Mouse (Mus musculus): ENCODE results near the gene Asb1. TPM values are rescaled to one million over a fixed set of nuclear protein-coding genes. Genes with fewer than 3 reads are reported as not detected.

Gene Asb1
- polyA plus RNA-seq, 1 experiment from 2014 or later = 20.9 TPM

DNA sequence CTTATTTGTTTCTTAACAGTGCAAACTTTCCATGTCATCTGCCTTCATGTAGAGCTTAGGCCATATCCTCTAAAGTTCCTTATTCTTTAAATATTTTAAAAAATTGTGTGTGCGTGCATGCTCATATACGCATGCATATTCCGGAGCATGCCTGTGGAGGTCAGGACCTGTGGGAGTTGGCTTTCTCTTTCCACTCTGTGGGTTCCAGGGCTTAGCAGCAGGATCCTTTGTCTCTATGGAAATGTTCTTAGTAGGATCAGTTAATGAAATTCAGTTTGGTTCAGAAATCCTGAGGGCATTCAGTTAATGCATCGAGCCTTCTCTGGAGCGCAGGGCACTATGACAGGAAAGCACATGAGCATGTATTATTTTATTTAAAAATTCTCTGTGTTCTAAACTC is 7.2 kb downstream of the Asb1 start:
- Histone ChIP-seq H3K27me3 (replicated peaks) (no peaks in the 10 kb centered on the region), H3K27ac (no peak overlapping the region), H3K36me3 (peaks cover 83% of the 10 kb centered on the region), H3K4me2 (no peak overlapping the region), H3K4me3 (no peak overlapping the region), H3K4me1 (peaks cover 67% of the 10 kb centered on the region), H3K9ac (no peak overlapping the region), H3K9me3 (replicated peaks) (no peaks in the 10 kb centered on the region)
- no peak for ATAC-seq
- 95% methylated on average over 5 of the region's 5 CpGs for WGBS (ENCODE audit: insufficient replicate concordance)

DNA sequence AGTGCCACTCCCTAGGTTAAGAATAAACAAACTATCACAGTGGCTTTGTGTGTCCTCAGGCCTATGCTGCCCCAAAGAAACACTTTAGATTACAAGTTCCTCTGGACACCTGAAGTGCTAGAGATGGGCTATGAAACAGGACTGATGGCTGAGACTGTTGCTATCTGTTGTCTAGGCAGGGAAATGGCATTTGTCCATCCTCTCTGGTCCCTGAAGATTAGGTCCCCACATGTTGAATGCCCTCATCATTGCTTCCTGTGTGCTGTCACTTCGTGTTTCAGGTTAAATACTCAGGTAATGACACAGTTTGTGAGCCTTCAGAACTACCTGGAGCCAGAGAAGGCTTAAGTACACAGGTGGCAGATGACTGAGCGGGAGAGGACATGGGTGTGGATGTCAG is 8.7 kb downstream of the Asb1 start:
- H3K9me3 ChIP-seq (replicated peaks) = no peaks in the 10 kb centered on the region
- no peak for ATAC-seq
- H3K36me3 ChIP-seq = peaks cover 95% of the 10 kb centered on the region

DNA sequence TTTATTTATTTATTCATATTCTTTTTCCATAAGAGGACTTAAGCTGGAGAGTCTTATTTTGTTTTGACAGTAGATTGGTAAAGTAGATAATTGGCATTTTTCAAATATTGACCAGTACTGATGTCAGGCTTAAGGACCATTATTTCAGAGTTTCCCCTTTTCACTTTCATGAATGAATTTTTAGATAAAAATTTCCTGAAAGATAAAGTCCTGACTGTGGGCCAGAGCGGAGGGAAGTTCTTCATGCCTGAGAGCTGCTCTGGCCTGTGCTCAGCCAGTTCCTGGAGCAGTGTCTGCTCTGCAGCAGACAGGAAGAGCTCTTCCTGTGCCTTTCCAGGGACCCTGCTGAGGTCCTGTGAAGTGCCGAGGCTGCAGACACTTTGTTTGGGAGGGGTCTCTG is 16.8 kb downstream of the Asb1 start:
- Histone ChIP-seq H3K27ac (no peak overlapping the region), H3K9ac (no peak overlapping the region), H3K4me1 (no peaks in the 10 kb centered on the region), H3K27me3 (replicated peaks) (no peaks in the 10 kb centered on the region), H3K36me3 (peaks cover 77% of the 10 kb centered on the region), H3K4me2 (no peak overlapping the region), H3K4me3 (no peak overlapping the region), H3K9me3 (replicated peaks) (no peaks in the 10 kb centered on the region)
- 69% methylated on average over 2 of the region's 2 CpGs for WGBS (ENCODE audit: insufficient replicate concordance)
- no peak for ATAC-seq

More for the DNA sequence above, 8.7 kb downstream of the Asb1 start:
- Histone ChIP-seq H3K9ac (no peak overlapping the region), H3K27ac (peak overlapping the region; percentile 24; the same call in 1 of the 2 replicates), H3K4me3 (no peak overlapping the region), H3K4me2 (no peak overlapping the region), H3K27me3 (replicated peaks) (no peaks in the 10 kb centered on the region), H3K4me1 (peaks cover 56% of the 10 kb centered on the region)
- 53% methylated on average over 2 of the region's 2 CpGs for WGBS (ENCODE audit: insufficient replicate concordance)

DNA sequence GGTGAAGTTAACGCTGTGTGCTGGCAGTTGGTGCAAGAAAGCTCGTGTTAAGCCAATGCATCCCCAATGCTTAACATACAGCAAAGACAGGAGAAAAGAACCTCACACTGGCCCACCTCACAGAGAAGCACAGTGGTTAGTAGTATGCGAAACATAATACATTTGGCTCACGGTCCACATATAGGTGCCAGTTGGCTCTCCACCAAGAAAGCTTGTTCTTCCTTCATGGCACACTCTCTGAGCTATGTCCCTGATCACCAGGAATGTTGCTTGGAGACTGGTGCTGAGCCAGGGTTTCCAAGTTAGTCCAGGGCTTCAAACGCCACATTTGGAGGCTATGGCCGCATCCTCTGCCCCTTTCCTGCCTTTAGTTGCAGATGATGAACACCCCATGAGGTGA is 20.9 kb downstream of the Asb1 start:
- H3K27me3 ChIP-seq (replicated peaks) = peaks cover 10% of the 10 kb centered on the region; the same call in 1 of the 2 replicates
- H3K9me3 ChIP-seq (replicated peaks) = no peaks in the 10 kb centered on the region
- no peaks in the 10 kb centered on the region for H3K4me1 ChIP-seq
- 74% methylated on average over 6 of the region's 6 CpGs for WGBS (ENCODE audit: insufficient replicate concordance)
- no peak overlapping the region for H3K27ac ChIP-seq
- no peak overlapping the region for H3K4me3 ChIP-seq
- H3K4me2 ChIP-seq = no peak overlapping the region
- ATAC-seq = no peak
- H3K9ac ChIP-seq = no peak overlapping the region
- H3K36me3 ChIP-seq = peaks cover 37% of the 10 kb centered on the region

DNA sequence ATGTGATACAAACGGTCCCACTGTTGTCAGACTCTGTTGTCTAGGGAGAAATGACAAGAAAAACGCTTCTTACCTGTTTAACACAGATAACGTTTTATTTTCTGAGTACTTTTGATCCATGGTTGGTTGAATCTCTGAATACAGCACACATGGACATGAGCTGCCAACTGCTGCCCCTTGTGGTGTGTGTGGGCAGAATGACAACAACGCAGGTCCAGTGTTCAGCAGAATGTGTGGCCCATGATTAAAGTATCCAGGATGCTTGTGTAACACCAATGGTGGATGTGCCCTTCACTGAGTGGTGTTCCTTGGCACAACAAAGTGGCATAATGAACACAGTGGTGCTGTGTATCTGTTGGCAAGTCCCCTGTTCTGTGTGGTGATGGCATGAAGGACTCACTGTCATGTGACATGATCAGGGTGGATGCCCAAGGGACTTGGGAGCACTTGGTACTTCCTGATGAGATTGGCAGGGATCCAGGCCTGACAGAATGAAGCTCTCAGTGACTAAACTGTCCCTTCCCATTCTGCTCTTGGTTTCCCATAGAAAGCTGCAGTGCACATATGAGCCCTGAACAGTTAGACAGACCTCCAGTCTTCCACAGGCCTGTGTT is 22.7 kb downstream of the Asb1 start:
- no peaks in the 10 kb centered on the region for H3K9me3 ChIP-seq (replicated peaks)
- H3K27ac ChIP-seq = no peak overlapping the region
- no peak overlapping the region for H3K4me2 ChIP-seq
- no peak for ATAC-seq
- WGBS (ENCODE audit: insufficient replicate concordance) = 70% methylated on average over 4 of the region's 4 CpGs
- H3K27me3 ChIP-seq (replicated peaks) = peaks cover 10% of the 10 kb centered on the region; the same call in 1 of the 2 replicates
- peaks cover 21% of the 10 kb centered on the region for H3K36me3 ChIP-seq
- H3K9ac ChIP-seq = no peak overlapping the region
- no peaks in the 10 kb centered on the region for H3K4me1 ChIP-seq
- H3K4me3 ChIP-seq = no peak overlapping the region

DNA sequence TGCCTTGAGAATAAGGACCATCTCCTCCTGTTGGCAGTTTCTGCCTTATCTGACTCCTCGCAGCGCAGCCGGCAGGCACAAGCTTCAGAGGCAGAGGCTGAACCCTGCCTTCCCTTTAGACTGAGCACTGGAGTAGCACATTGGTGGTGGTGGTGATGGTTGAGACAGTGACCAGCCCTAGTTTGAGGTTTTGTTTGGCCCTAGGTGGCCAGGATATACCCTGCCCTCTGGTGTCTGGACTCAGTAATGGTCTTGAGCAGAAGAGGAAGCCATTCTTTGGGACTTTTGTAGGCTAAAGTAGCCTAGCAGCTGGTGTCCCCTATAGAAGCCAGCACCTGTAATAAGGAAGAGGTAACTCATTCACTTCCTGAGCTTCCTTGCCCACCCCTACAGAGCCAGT is 23.7 kb downstream of the Asb1 start:
- Histone ChIP-seq H3K9me3 (replicated peaks) (no peaks in the 10 kb centered on the region), H3K9ac (no peak overlapping the region), H3K4me2 (no peak overlapping the region), H3K4me1 (no peaks in the 10 kb centered on the region), H3K36me3 (peaks cover 12% of the 10 kb centered on the region), H3K27me3 (replicated peaks) (peaks cover 10% of the 10 kb centered on the region; the same call in 1 of the 2 replicates), H3K27ac (no peak overlapping the region), H3K4me3 (no peak overlapping the region)
- WGBS (ENCODE audit: insufficient replicate concordance) = 33% methylated on average over 3 of the region's 3 CpGs
- ATAC-seq = peak; percentile 31; the same call in 1 of the 2 replicates

DNA sequence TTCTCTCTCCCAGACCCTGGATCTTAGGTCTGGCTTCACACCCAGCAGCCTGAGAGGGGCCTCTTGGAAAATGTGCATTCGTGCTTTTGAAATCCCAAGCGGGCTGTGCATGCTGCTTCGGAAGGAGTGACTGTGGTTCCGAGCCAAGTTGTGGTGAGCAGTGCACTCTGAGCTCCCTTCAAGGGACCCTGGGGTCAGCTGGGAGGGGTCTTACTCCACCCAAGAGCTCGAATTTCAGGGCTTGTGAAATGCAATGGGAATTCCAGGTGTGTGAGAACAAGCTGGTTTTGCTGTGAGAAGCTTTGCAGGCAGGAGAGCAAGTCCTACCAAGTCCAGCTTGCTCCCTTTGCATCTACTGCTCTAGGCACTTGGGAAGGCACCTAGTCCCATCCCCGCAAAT is 24.3 kb downstream of the Asb1 start:
- Histone ChIP-seq H3K4me3 (no peak overlapping the region), H3K4me1 (no peaks in the 10 kb centered on the region), H3K9me3 (replicated peaks) (no peaks in the 10 kb centered on the region)

DNA sequence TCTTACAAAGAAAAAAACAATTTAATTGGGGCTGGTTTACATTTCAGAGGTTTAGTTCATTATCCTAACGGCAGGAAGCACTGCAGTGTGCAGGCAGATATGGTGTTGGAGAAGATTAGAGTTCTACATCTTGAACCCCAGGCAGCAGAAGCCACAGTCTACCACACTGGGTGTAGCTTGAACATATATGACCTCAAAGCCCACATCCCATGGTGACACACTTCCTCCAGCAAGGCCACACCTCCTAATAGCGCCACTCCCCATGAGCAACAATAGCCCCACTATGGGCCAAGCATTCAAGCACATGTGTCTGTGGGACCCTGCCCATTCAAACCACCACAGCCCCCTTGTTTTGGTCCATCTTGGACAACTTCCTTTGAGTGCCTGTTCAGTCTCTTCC is 26.9 kb downstream of the Asb1 start:
- ATAC-seq = no peak
- H3K27me3 ChIP-seq (replicated peaks) = peaks cover 10% of the 10 kb centered on the region; the same call in 1 of the 2 replicates
- 46% methylated on average over 2 of the region's 2 CpGs for WGBS (ENCODE audit: insufficient replicate concordance)

More for the DNA sequence above, 24.3 kb downstream of the Asb1 start:
- 49% methylated on average over 6 of the region's 6 CpGs for WGBS (ENCODE audit: insufficient replicate concordance)
- Histone ChIP-seq H3K27me3 (replicated peaks) (peaks cover 10% of the 10 kb centered on the region; the same call in 1 of the 2 replicates), H3K9ac (no peak overlapping the region), H3K36me3 (peaks cover 6% of the 10 kb centered on the region), H3K27ac (no peak overlapping the region), H3K4me2 (no peak overlapping the region)
- no peak for ATAC-seq

DNA sequence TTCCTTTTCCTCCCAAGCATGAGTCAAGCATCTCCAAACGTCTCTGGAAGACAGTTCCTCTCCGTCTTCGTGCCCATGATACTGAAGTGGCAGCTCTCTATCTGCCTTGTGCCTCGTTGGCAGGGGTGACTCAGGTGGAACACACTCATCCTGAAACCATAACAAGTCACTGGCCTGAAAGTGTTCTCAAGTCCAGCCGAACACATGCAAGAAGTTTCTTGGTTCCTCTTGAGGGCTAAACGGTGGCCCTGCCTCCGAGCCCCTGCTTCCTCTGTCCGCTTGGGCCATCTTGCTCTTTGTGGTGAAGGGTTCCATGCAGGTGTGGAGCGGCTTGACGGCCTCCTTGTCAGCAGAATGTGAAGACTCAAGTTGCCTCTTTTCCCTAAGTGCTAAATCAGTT is 32.1 kb downstream of the Asb1 start:
- no peaks in the 10 kb centered on the region for H3K4me1 ChIP-seq
- ATAC-seq = no peak
- H3K9ac ChIP-seq = no peak overlapping the region

More for the DNA sequence above, 26.9 kb downstream of the Asb1 start:
- H3K36me3 ChIP-seq = no peaks in the 10 kb centered on the region
- no peaks in the 10 kb centered on the region for H3K9me3 ChIP-seq (replicated peaks)
- H3K4me1 ChIP-seq = no peaks in the 10 kb centered on the region
- H3K4me2 ChIP-seq = no peak overlapping the region
- H3K4me3 ChIP-seq = no peak overlapping the region
- H3K9ac ChIP-seq = no peak overlapping the region
- H3K27ac ChIP-seq = no peak overlapping the region

DNA sequence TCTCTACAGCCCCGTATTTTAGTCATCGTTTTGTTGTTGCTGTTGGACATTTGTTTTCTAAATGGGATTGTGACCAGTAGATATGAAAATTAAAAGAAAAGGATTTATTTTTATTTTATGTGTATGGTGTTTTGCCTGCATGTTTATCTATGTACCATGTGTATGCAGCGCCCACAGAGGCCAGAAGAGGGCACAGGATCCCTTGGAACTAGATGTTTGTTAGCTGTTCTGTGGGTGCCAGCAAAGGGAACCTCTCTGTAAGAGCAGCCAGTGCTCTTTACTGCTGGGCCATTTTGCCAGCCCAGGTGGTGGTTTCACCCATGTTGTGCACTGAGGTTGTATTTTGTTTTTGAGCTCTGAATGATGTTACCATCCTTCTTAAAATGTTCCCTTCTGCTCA is 33.9 kb downstream of the Asb1 start:
- no peak overlapping the region for H3K4me3 ChIP-seq
- no peaks in the 10 kb centered on the region for H3K36me3 ChIP-seq
- no peaks in the 10 kb centered on the region for H3K9me3 ChIP-seq (replicated peaks)
- peaks cover 5% of the 10 kb centered on the region; the same call in 1 of the 2 replicates for H3K4me1 ChIP-seq
- no peak overlapping the region for H3K4me2 ChIP-seq
- H3K9ac ChIP-seq = no peak overlapping the region
- no peak for ATAC-seq
- H3K27me3 ChIP-seq (replicated peaks) = no peaks in the 10 kb centered on the region
- no peak overlapping the region for H3K27ac ChIP-seq
- 62% methylated on average over 3 of the region's 3 CpGs for WGBS (ENCODE audit: insufficient replicate concordance)

More for the DNA sequence above, 32.1 kb downstream of the Asb1 start:
- Histone ChIP-seq H3K4me2 (no peak overlapping the region), H3K4me3 (no peak overlapping the region), H3K27ac (no peak overlapping the region), H3K36me3 (no peaks in the 10 kb centered on the region), H3K9me3 (replicated peaks) (no peaks in the 10 kb centered on the region), H3K27me3 (replicated peaks) (no peaks in the 10 kb centered on the region)
- 43% methylated on average over 10 of the region's 10 CpGs for WGBS (ENCODE audit: insufficient replicate concordance)

DNA sequence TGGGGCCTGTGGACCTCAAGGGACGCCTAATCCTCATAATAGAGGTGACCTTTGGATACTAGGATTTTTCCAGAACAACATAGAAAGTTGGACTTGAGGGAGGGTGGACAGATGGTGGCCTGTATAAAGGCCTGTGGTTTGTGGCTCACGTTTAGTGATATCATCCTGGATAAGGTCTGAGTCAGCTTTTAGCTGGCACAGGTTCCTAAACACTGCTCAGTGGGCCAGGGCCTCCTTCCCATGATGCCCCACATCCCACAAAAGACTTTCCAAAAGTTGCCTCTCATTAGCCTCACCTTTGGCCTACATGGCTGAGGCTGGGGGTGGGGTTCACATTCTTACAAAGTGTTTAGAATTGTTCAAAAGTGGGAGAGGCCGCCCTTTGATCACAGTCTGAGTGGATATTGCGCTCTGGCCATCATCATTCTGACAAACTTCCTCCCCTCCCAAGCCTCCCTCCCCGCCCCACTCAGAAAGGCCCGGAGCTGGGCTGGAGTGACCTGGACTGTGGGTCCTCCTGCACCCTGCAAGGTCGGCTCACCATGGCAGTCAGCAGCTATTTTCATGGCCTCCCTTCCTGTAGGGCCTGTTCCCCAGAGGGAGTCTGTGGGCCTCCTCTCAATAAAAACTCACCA is 37.7 kb downstream of the Asb1 start:
- Histone ChIP-seq H3K27ac (no peak overlapping the region), H3K9ac (no peak overlapping the region), H3K4me2 (no peak overlapping the region), H3K4me3 (no peak overlapping the region), H3K27me3 (replicated peaks) (no peaks in the 10 kb centered on the region), H3K4me1 (peaks cover 24% of the 10 kb centered on the region), H3K36me3 (no peaks in the 10 kb centered on the region), H3K9me3 (replicated peaks) (no peaks in the 10 kb centered on the region)
- no peak for ATAC-seq
- 52% methylated on average over 7 of the region's 7 CpGs for WGBS (ENCODE audit: insufficient replicate concordance)

DNA sequence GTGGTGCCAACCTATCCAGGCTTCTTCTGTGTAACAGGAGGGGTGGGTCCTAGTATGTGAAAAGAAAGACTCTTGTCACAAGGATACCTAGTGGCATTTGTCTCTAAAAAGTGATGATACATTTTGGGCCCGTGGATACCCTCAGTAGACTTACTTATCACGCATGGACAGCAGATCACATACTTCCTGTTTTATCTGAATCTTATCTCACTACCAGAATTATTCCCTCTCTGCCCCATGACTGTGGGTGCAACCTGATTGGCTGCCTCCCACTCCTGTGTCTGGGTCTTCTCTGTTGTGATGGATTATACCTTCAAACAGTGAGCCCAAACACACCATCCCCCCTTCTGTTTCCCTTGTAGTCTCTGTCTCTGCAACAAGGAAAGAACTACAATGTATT is 40.2 kb downstream of the Asb1 start:
- Histone ChIP-seq H3K4me3 (no peak overlapping the region), H3K9ac (no peak overlapping the region), H3K36me3 (no peaks in the 10 kb centered on the region), H3K4me1 (peaks cover 24% of the 10 kb centered on the region), H3K27ac (no peak overlapping the region), H3K9me3 (replicated peaks) (no peaks in the 10 kb centered on the region), H3K4me2 (no peak overlapping the region), H3K27me3 (replicated peaks) (peaks cover 3% of the 10 kb centered on the region; the same call in 1 of the 2 replicates)
- WGBS (ENCODE audit: insufficient replicate concordance) = 24% methylated on average over 2 of the region's 2 CpGs
- no peak; the same call in 1 of the 2 replicates for ATAC-seq

Data from liver, embryonic 12.5 days (tissue).